Mouse (Mus musculus) neural tube, embryonic 15.5 days (tissue): ENCODE results near the gene Fam189a1. TPM values are rescaled to one million over a fixed set of nuclear protein-coding genes. Genes with fewer than 3 reads are reported as not detected.

Source experiments
- ATAC-seq: fragments of 200-750 bp; cut with Nextera tagmentation; 2 replicates; pipeline ENCODE4 v1.8.0; 2017; ENCODE audit warnings: mild to moderate bottlenecking, moderate TSS enrichment, moderate library complexity; ENCODE audit not compliant: low FRiP score
- H3K27ac ChIP-seq: fragments of 300-500 bp; sonication (generic); replicated peaks from 2 replicates; pipeline ENCODE4 v1.5.1; 2015; ENCODE audit warnings: mild to moderate bottlenecking, inconsistent platforms
- H3K27me3 ChIP-seq: fragments of 300-500 bp; sonication (generic); replicated peaks from 2 replicates; pipeline ENCODE4 v1.6.1; 2015; ENCODE audit warnings: inconsistent platforms
- H3K36me3 ChIP-seq: fragments of 300-500 bp; sonication (generic); 2 replicates; pipeline ENCODE4 v1.6.1; 2015; ENCODE audit warnings: inconsistent platforms
- H3K4me1 ChIP-seq: fragments of 300-500 bp; sonication (generic); 2 replicates; pipeline ENCODE4 v1.6.1; 2015; ENCODE audit warnings: inconsistent platforms
- H3K4me2 ChIP-seq: fragments of 300-500 bp; sonication (generic); 2 replicates; pipeline ENCODE4 v1.6.1; 2015; ENCODE audit warnings: inconsistent platforms, mild to moderate bottlenecking, moderate library complexity
- H3K4me3 ChIP-seq: fragments of 300-500 bp; sonication (generic); replicated peaks from 2 replicates; pipeline ENCODE4 v1.5.1; 2015; ENCODE audit warnings: mild to moderate bottlenecking, inconsistent platforms
- H3K9ac ChIP-seq: fragments of 300-500 bp; sonication (generic); replicated peaks from 2 replicates; pipeline ENCODE4 v1.6.1; 2015; ENCODE audit warnings: mild to moderate bottlenecking, inconsistent platforms
- H3K9me3 ChIP-seq: fragments of 300-500 bp; sonication (generic); replicated peaks from 2 replicates; pipeline ENCODE4 v1.6.1; 2016; ENCODE audit warnings: inconsistent platforms
- WGBS: fragments of 180-500 bp; shearing (Covaris S2); methylation state at CpG from one replicate; pipeline ENCODE4 v1.1.7; 2015; ENCODE audit warnings: mixed read lengths; 5-methylcytosine and 5-hydroxymethylcytosine counted together
- polyA plus RNA-seq: library from polyadenylated mRNA; unstranded; fragments of >200 nt; fragmentation: Nextera tagmentation; extraction: Ambion mirVana; gene quantifications from 2 replicates; pipeline ENCODE4 v1.2.1, GENCODE M21; 2015

Fam189a1 gene
- polyA plus RNA-seq, 1 experiment from 2014 or later, result 13.4 TPM

DNA sequence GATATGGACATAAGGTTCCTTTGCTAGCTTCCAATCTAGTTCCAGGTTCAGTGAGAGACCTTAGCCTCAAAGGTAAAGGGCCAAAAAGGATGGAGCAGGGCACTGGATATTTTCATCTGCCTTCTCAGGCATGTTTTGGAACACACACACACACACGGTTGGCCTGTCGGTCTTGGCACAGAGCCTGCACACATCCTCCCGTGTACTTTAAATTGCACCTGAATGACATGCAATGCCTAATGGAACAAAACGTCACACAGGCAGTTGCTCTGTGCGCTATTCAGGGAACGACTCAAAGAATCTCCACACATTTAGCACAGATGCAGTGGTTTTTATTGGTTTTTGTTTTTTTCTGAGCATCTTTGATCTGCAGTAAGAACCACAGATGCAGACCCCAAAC, 11.5 kb downstream of the Fam189a1 start:
- H3K27me3 ChIP-seq, result no peaks in the 10 kb centered on the region
- H3K4me1 ChIP-seq, result peaks cover 13% of the 10 kb centered on the region
- no peaks in the 10 kb centered on the region for H3K9me3 ChIP-seq
- no peak overlapping the region for H3K4me3 ChIP-seq
- 37% methylated on average over 6 of the region's 6 CpGs for WGBS
- H3K36me3 ChIP-seq, result no peaks in the 10 kb centered on the region
- ATAC-seq, result no peak
- H3K4me2 ChIP-seq, result no peak overlapping the region
- H3K9ac ChIP-seq, result no peak overlapping the region
- no peak overlapping the region for H3K27ac ChIP-seq

DNA sequence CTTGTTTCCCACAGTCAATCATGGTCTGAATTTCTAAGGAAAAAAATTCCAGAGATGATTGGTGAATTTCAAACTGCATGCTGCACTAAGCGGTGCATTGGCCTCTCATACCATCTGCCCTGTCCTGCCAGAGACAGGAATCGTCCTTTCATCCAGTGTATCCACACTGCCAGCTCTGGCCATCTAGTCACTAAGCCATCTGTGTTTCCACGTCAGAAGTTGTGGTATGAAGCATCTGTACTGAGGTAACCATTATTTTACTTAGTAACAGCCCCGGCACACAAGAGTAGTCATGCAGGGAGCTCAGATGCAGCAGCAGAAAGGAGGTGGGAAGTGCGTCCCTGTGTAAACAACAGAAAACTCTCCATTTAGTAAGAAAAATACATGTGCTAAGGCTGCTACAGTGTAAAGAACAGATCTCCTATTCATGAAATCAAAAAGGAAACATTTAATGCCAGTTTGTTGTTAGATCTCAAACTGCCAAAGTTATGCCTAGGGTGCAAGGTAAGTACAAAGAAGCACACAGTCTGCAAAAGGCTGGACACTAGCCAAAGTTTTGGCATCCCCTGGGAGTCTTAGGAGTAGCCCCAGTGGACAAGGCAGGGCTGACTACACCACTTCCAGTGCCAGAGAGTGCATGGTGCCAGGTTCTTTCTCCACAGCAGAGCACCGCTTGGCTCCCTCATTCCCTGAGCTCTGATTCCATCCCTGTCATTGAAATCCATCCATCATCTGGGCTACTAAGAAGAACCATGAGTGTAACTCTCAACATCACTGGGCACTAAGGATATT, 14.3 kb downstream of the Fam189a1 start:
- H3K27ac ChIP-seq, result no peak overlapping the region; the same call in 1 of the 2 replicates
- H3K9ac ChIP-seq, result no peak overlapping the region
- H3K36me3 ChIP-seq, result no peaks in the 10 kb centered on the region
- H3K27me3 ChIP-seq, result no peaks in the 10 kb centered on the region
- peak; percentile 53; the same call in 1 of the 2 replicates for ATAC-seq
- H3K4me2 ChIP-seq, result no peak overlapping the region
- peaks cover 13% of the 10 kb centered on the region for H3K4me1 ChIP-seq
- H3K9me3 ChIP-seq, result no peaks in the 10 kb centered on the region
- H3K4me3 ChIP-seq, result no peak overlapping the region
- WGBS, result 50% methylated on average over 6 of the region's 6 CpGs

DNA sequence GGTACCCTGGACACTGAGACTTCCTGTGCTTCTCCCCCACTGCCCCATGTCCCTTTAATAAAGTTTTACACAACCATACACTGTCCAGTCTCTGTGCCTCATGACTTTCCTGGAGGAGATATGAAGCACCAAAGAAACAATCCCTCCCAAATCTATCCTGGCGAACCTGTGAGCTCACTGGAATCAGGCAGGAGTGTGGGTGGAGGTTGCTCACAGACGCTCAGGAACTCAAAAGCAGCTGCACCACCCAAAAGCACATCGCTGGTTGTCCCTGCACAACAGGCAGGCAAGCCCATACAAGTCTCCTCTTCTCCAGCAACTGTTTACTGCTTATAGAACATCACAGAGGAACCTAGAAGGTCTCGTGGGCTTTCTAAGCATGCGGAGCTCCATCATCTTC, 15.5 kb downstream of the Fam189a1 start:
- WGBS, result 88% methylated on average over 5 of the region's 5 CpGs
- no peaks in the 10 kb centered on the region for H3K36me3 ChIP-seq
- no peak overlapping the region for H3K4me2 ChIP-seq
- H3K4me1 ChIP-seq, result peaks cover 13% of the 10 kb centered on the region
- H3K9me3 ChIP-seq, result no peaks in the 10 kb centered on the region
- no peaks in the 10 kb centered on the region for H3K27me3 ChIP-seq
- no peak overlapping the region for H3K4me3 ChIP-seq
- no peak for ATAC-seq
- H3K27ac ChIP-seq, result no peak overlapping the region
- no peak overlapping the region for H3K9ac ChIP-seq

DNA sequence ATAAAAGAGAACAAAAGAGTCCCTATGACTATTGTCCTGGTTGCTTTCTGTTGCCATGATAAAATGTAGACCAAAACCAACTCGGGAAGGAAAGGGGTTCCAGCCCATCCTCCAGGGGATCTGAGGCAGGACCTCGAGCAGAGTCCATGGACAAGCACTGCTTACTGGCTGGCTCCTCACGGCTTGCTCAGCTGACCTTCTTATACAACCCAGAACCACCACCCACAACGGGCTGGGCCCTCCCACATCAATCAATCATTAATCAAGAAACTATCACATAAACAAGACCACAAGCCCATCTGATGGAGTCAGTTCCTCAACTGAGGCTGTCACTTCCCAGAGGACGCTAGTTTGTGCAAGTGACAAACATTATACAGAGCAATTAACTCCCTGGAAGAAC, 16.3 kb downstream of the Fam189a1 start:
- Histone ChIP-seq H3K27ac (no peak overlapping the region), H3K4me1 (peaks cover 13% of the 10 kb centered on the region)

GRCm38 (mm10) chr7:65123766-65124165, 32.6 kb downstream of the Fam189a1 start:
- Histone ChIP-seq H3K9me3 (no peaks in the 10 kb centered on the region), H3K9ac (no peak overlapping the region), H3K4me3 (no peak overlapping the region), H3K27ac (no peak overlapping the region), H3K27me3 (no peaks in the 10 kb centered on the region), H3K4me2 (no peak overlapping the region), H3K36me3 (no peaks in the 10 kb centered on the region), H3K4me1 (peaks cover 5% of the 10 kb centered on the region; the same call in 1 of the 2 replicates)
- 91% methylated on average over 3 of the region's 3 CpGs for WGBS
- no peak for ATAC-seq

More for the DNA sequence above, 16.3 kb downstream of the Fam189a1 start:
- Histone ChIP-seq H3K9me3 (no peaks in the 10 kb centered on the region), H3K4me2 (no peak overlapping the region), H3K36me3 (no peaks in the 10 kb centered on the region), H3K9ac (no peak overlapping the region), H3K27me3 (no peaks in the 10 kb centered on the region), H3K4me3 (no peak overlapping the region)
- WGBS, result 85% methylated on average over 5 of the region's 5 CpGs
- no peak for ATAC-seq

DNA sequence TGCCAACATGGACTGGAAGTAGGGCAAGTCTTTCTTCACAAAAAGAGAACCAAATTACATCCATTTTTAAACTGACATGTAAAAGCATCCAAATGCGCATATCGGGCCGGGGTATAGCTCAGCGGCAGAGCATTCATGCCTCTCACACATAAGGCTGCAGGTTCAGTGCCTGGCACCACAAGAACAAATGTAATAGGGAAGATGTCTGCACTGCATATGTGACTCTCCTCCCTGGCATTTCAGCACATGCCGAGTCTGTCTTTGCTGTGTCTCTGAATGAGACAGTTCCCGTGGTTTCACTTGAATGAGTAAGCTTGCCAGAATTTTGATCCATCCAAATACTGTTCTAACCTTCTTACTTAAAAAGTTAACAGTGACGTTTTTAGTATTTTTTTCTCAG, 39.5 kb downstream of the Fam189a1 start:
- H3K36me3 ChIP-seq, result no peaks in the 10 kb centered on the region
- WGBS, result 90% methylated on average over 7 of the region's 7 CpGs
- H3K9ac ChIP-seq, result no peak overlapping the region
- H3K4me2 ChIP-seq, result no peak overlapping the region
- H3K27ac ChIP-seq, result no peak overlapping the region
- H3K4me3 ChIP-seq, result no peak overlapping the region
- no peak for ATAC-seq
- no peaks in the 10 kb centered on the region for H3K4me1 ChIP-seq
- no peaks in the 10 kb centered on the region for H3K9me3 ChIP-seq
- no peaks in the 10 kb centered on the region for H3K27me3 ChIP-seq

DNA sequence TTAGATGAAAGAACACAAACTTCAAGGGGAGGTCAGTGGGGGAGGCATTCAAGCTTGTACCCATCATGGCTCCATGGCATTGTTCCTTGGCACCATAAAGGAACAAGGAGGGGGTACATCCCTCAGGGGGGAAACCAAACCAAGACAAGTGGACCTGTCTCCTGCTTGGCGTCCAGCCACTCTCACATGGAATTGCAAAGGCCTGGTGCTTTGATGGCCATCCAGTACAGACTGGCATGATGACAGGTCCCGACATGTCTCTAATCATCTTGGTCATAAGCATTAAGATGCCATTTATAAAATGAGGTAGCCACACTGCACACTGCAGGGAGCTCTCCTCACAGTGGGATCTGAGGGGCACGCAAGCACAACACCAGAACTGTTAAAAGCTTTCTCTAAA, 41.0 kb downstream of the Fam189a1 start:
- Histone ChIP-seq H3K27me3 (no peaks in the 10 kb centered on the region), H3K9me3 (no peaks in the 10 kb centered on the region), H3K27ac (no peak overlapping the region), H3K4me2 (no peak overlapping the region), H3K9ac (no peak overlapping the region), H3K4me3 (no peak overlapping the region), H3K4me1 (no peaks in the 10 kb centered on the region), H3K36me3 (no peaks in the 10 kb centered on the region)
- WGBS, result 76% methylated on average over 3 of the region's 3 CpGs
- no peak for ATAC-seq

DNA sequence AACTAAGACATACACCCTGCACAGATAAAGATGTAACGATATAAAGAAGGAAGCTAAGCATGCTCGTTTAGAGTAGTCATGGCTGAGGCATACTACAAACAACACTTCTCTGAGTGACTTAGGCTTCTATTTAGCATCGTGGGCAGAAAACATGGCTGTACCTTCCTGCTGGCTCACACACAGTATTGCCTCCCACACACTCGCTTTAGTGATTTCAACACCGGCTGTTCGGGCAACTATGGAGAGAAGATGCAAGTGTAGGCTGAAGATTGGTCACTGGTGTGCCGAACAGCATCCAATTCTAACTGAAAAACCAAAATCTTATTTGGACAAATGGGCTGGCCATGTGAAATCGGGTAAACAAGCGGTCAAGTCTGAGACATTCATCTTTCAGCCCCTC, 44.7 kb downstream of the Fam189a1 start:
- no peaks in the 10 kb centered on the region for H3K9me3 ChIP-seq
- H3K4me3 ChIP-seq, result no peak overlapping the region
- no peak overlapping the region for H3K9ac ChIP-seq
- WGBS, result 91% methylated on average over 9 of the region's 9 CpGs
- H3K4me2 ChIP-seq, result no peak overlapping the region
- H3K27me3 ChIP-seq, result no peaks in the 10 kb centered on the region
- H3K36me3 ChIP-seq, result no peaks in the 10 kb centered on the region
- no peak for ATAC-seq
- H3K27ac ChIP-seq, result no peak overlapping the region
- H3K4me1 ChIP-seq, result no peaks in the 10 kb centered on the region

- H3K4me1 ChIP-seq, result no peaks in the 10 kb centered on the region
Observed at GRCm38 (mm10) chr7:65105566-65105965, 50.8 kb downstream of the Fam189a1 start.

DNA sequence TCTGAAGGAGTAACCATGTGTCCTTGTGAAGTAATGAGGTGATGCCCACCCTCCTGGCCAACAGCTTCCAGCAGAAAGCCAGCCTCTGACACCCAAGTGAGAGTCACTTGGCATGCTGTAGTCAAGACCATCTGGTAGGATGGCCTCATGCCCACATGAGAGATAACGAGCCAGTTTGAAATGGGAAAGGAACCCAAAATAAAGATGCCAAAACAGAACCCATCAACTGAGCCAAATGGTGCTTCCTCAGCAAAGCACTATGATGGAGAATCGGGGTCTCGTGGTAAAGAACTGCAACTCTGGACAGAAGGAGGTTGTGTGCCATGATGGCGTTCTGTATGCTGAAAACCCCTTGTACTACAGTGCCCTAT, 51.3 kb downstream of the Fam189a1 start:
- no peak for ATAC-seq
- H3K4me3 ChIP-seq, result no peak overlapping the region
- 87% methylated on average over 4 of the region's 4 CpGs for WGBS

More at GRCm38 (mm10) chr7:65105566-65105965, 50.8 kb downstream of the Fam189a1 start:
- H3K9ac ChIP-seq, result no peak overlapping the region
- 84% methylated on average over 3 of the region's 3 CpGs for WGBS
- H3K36me3 ChIP-seq, result no peaks in the 10 kb centered on the region
- no peak for ATAC-seq
- no peak overlapping the region for H3K4me3 ChIP-seq
- no peak overlapping the region for H3K27ac ChIP-seq
- no peaks in the 10 kb centered on the region for H3K9me3 ChIP-seq
- no peaks in the 10 kb centered on the region for H3K27me3 ChIP-seq
- no peak overlapping the region for H3K4me2 ChIP-seq

DNA sequence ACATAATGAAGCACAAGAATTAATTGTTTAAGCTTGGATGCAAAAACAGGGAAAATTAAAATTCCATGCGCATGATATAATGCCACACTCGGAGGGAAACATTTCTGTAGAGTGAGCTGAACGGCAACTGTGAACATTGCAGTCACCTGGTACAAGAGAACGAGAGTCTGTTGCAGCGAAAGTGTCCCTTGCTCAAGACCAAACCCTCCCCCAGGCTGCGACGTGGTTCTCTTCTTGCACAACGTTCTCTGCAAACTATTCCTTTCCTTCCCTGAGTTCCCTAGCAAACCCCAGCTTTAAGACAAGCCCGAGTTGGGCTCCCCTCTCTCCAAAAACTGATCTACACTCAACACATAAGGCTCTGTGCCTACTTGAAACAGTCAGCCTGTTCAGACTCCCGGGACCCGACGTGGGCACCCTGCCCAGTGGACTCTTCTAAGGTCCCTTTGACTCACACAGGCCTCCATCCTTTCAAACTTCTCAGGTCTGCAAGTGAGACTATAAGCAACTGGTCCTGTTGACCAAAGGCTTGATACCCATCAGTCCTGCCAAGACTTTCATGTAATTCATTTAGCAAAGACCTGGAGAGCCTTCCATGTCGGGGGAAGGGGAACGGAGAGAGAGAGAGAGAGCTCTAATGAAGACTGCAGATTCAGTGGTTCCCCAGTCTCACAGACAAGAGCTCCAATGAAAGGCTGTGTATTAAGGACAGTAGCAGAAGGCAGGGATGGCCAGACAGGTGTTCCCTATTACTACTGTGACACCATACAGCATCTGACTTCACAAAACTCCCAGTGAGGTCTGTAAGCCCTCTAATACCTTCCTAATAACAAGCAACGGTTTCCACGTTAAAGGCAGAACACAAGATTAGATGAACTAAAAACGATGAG, 51.9 kb downstream of the Fam189a1 start:
- Histone ChIP-seq H3K4me3 (no peak overlapping the region), H3K4me2 (no peak overlapping the region), H3K36me3 (no peaks in the 10 kb centered on the region), H3K27me3 (no peaks in the 10 kb centered on the region), H3K4me1 (no peaks in the 10 kb centered on the region), H3K9ac (no peak overlapping the region), H3K9me3 (no peaks in the 10 kb centered on the region), H3K27ac (no peak overlapping the region)
- WGBS, result 88% methylated on average over 17 of the region's 17 CpGs
- no peak for ATAC-seq

More for the DNA sequence above, 51.3 kb downstream of the Fam189a1 start:
- H3K27me3 ChIP-seq, result no peaks in the 10 kb centered on the region
- no peak overlapping the region for H3K4me2 ChIP-seq
- no peaks in the 10 kb centered on the region for H3K4me1 ChIP-seq
- H3K9ac ChIP-seq, result no peak overlapping the region
- no peaks in the 10 kb centered on the region for H3K36me3 ChIP-seq
- no peaks in the 10 kb centered on the region for H3K9me3 ChIP-seq
- H3K27ac ChIP-seq, result no peak overlapping the region

- 77% methylated on average over 2 of the region's 2 CpGs for WGBS
- Histone ChIP-seq H3K9me3 (no peaks in the 10 kb centered on the region), H3K4me1 (no peaks in the 10 kb centered on the region), H3K27me3 (no peaks in the 10 kb centered on the region), H3K4me2 (no peak overlapping the region), H3K4me3 (no peak overlapping the region), H3K36me3 (no peaks in the 10 kb centered on the region), H3K9ac (no peak overlapping the region), H3K27ac (no peak overlapping the region)
- ATAC-seq, result no peak
Observed at GRCm38 (mm10) chr7:65101661-65102060, 54.7 kb downstream of the Fam189a1 start.
